Mouse (Mus musculus): ENCODE measurements around the gene Cyp11a1. TPM values are rescaled to one million over a fixed set of nuclear protein-coding genes. Genes with fewer than 3 reads are reported as not detected.

Cyp11a1 gene
- polyA plus RNA-seq, 1 experiment from 2014 or later: 9.3 TPM

Other genes starting within 250 kb of the Cyp11a1 start
- 57.8 and 71.7 TPM in 2 replicates for gene Clk3, start 240.6 kb upstream of the Cyp11a1 start, polyA plus RNA-seq (2015; fragmentation: Nextera tagmentation; extraction: Ambion mirVana)
- gene Arid3b, start 169.6 kb upstream of the Cyp11a1 start, polyA plus RNA-seq (2015; fragmentation: Nextera tagmentation; extraction: Ambion mirVana): 7.4 and 7.8 TPM in 2 replicates
- gene Ubl7, start 95.4 kb upstream of the Cyp11a1 start, polyA plus RNA-seq (2015; fragmentation: Nextera tagmentation; extraction: Ambion mirVana): 89.0 and 91.1 TPM in 2 replicates
- gene Sema7a, start 66.3 kb upstream of the Cyp11a1 start, polyA plus RNA-seq (2015; fragmentation: Nextera tagmentation; extraction: Ambion mirVana): 0.58 and 0.89 TPM in 2 replicates
- gene Stra6, start 57.4 kb downstream of the Cyp11a1 start, polyA plus RNA-seq (2015; fragmentation: Nextera tagmentation; extraction: Ambion mirVana): 4.5 and 4.6 TPM in 2 replicates
- 0.09 TPM in 1 of 2 replicates, not detected in the other for gene Ccdc33, start 112.4 kb downstream of the Cyp11a1 start, polyA plus RNA-seq (2015; fragmentation: Nextera tagmentation; extraction: Ambion mirVana)
- 83.4 and 84.8 TPM in 2 replicates for gene Islr, start 197.9 kb downstream of the Cyp11a1 start, polyA plus RNA-seq (2015; fragmentation: Nextera tagmentation; extraction: Ambion mirVana)
- gene Islr2, start 197.9 kb downstream of the Cyp11a1 start, polyA plus RNA-seq (2015; fragmentation: Nextera tagmentation; extraction: Ambion mirVana): 1.3 and 1.4 TPM in 2 replicates
- 13.2 and 15.6 TPM in 2 replicates for gene Pml, start 243.4 kb downstream of the Cyp11a1 start, polyA plus RNA-seq (2015; fragmentation: Nextera tagmentation; extraction: Ambion mirVana)
- 21.3 and 21.4 TPM in 2 replicates for gene Stoml1, start 246.8 kb downstream of the Cyp11a1 start, polyA plus RNA-seq (2015; fragmentation: Nextera tagmentation; extraction: Ambion mirVana)

Data from intestine, embryonic 15.5 days (tissue).